Mouse (Mus musculus): ENCODE measurements at regions not wholly inside any gene's neighbourhood (a gene's known extent, or its start where the extent isn't known, plus 50 kb on each side); places are given as distances from the start of the nearest gene placed in this dataset.
"Not testable (repeated sequence)": the region's sequence is repeated elsewhere in the genome, so short reads cannot be mapped to it uniquely, and the experiment has no call there.

DNA sequence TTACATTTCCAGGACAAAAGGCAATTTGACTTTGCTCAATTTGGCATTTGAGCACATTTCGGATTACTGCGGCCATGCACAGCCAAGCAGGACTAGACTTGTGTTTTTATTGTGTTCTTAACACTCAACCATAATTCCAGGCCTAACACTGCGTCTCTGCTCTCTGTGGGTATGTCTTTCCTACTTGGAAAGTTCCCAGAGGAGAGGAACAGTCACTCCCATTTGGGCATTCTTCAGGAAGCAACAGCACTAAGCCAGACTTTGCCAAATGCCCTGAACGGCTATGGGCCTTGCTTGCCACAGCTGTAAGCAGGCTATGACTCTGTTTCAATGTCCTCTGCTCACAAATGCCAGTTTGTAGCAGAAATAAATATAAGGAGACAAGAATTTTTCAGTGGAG lies 56.5 kb upstream of the Pdk3 start:
- DNase-seq, result no peak

DNA sequence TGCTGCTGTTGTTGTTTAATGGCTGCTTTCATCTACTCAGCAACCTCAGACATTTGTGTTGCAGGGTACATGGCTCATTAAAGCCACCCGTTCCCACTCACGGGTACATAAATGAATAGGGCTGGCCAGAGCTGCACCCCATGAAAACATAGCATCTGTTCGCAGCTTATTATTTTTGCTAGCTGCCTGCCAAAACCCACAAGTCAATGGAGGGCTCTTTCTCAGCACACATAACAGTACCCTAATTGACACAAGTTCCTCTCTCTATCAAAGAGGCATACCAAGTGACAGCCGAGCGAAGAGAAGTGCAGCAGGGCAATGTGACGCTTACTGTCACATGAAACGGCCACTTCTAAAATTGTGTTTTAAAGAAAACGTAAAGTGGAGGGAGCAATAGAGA lies 57.0 kb upstream of the Pdk3 start:
- no peak for DNase-seq

DNA sequence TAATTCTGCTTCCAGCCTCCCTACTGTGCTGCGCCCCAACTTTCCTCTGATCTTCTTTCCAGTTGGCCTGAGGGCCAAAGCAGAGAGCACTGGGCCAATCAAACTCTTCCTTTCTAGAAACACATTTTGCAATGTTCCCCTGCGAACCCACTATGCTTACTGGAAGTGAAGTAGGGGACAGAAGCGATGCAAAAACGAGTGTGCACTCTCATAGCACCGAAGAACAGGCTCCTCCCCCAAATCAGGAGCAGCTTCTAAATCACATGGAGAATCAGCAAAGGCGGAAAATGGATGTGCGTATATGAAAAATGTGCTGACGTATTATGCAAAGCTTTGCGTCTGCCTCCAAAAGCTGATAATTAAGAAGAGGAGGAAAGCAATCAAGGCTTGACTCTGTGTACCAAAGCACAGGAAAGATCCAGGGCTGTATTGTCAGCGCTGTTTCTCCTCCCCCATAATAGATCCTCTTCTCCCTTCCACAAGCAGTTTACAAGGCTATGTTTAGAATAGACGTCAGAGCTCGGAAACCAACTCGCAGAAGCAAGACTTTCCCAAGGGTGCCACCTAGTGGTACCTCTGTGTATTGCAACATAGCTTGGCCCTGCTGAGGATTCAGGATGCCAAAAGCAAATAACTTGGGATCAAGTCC lies 57.5 kb upstream of the Pdk3 start:
- DNase-seq, result peak; percentile 76

DNA sequence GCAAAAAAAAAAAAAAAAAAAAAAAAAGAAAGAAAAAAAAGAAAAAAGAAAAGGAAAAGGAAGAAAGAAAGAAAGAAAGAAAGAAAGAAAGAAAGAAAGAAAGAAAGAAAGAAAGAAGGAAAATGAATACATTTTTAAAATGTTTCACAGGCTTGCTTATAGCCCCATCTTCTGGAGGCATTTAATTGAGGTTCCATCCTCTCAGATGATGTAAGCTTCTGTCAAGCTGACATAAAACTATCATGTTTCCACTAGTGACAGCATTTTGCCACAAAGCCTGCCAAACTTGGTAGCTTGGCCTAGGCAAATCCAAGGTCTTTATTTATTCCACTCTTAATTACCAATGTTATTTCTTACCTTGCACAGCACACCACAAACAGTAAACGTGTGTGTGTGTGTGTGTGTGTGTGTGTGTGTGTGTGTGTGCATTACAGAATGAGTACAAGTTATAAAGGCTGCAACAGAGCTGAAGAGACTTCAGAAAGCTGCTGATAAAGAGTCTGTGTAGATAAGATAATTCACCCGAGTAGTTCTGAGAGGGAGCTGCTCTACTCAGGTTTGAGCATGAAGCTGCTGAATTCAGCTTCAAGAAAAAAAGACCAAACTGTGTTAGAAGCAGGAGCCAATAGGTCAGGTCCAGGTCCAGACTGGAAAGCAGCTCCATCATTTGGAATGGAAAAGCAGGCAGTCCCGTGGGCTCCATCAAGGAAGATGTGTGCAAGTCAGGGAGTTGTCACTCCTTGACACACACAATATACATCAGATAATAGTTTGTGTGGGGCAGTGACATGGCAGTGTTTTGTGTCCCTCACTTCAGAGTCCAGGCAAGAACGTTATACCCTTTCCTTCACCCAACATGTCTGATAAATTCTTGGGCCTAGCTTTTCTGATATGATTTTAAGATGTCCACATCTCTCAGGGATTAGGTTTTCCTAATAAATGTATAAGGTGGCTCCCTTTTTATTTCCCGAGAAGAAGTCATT lies 65.1 kb upstream of the Pdk3 start:
- DNase-seq, result no peak

DNA sequence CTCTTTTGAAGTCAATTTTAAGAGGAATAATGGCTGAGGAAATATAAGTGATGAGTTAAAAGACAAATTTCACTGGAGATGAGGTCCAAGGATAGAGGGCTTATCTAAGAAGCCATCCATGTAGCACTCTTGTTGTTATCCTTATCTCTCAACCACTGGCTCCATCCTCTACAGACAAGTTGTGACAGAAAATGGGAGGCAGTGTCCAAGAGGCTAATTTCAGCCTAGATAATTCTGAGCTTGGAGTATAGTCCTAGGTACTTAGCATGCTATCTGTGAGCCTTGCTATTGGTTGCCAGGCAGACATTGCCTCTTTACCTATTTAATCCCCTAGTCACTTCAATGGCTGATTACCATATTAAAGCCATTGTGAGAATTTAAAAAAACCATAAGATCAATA lies 65.2 kb upstream of the AU015836 start:
- DNase-seq, result no peak

DNA sequence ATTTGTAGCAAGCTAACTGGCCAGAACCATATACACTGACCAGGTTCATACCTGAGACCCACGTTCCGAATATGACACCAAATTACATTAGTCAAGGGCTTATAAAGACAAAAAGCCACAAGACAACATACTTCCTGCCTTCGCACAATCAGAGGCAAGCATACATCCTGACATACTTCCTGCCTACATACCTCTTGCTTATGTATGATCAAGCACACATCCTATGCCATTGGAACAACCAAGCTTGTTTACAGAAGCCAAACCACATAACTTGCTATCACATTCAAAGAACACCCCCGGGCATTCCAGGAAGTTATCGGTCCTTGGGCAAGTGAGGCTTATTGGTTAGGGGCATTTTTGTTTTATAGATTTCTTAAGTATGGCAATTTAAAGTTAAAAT lies 62.9 kb upstream of the AU015836 start:
- no peak for DNase-seq

DNA sequence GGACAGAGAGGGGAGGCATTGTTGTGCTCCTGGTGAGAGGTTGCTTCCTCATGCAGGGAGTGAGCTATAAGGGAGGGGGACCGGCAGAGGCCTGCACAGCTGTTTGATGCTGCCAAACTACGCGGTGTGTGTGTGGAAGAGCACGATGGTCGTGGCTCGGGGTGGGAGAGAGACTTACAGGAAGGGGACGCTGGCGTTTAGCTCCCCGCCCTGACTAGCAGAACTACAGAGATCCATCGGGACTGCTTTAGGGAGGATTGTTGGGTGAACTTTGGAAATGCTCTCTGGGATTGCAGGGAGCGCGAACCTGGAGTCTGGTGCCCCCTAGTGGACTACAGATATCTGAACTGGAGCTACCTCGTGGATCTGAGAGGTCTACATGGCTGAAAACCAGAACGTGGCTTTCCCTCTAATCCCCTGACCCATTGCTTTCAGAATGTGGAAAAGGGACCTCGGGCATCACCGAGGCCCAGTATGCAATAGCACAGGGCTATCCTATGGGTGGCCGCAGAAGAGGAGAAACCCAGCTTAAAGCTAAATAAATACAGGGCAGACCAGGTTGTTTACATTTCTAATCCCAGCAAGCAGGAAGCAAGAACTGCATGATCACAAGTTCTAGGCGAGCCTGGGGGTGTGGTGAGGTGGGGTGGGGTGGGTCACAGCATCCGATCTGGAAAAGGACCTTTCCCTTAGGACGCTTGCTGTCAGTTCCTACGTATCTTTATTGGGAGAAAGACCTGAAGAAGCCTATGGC lies 57.2 kb upstream of the AU015836 start:
- peak; percentile 46 for DNase-seq

DNA sequence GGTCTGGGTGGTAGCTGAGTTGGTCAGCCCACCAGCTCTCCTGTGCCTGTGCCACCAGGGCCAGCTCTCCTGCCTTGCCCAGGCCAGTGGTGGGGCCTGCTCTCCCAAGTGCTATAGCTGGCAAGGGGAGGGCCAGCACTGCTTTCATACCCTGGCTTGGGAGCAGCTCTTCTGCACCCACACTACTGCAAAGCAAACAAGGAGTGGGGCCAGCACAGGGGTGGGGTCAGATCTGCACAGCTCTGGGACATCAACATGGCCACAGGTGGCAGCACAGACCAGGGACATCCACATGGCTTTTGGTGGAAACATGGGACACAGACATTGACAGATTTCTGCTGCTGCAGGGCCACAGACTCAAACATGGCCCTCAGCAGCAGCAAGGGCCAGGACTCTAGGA lies 52.9 kb upstream of the AU015836 start:
- DNase-seq, result no peak

DNA sequence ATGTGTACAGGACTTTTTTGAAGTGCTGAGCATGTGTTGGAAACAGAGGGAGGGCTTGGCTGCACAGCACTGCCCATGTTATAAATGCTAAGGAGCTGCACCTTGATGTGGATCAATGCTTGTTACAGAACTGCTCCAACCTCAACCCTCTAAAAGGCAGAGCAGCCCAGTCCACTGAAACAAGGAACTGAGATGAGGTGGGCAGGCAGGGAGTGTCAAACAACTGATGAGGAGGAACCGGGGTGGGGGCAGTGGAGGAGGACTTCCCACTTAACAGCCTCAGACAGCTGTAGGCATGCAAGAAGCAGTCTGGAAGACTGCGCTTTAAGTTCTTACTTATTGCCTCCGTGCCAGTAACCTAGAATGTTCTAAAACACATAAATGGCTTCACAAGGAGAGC lies 51.1 kb upstream of the AU015836 start:
- DNase-seq, result not testable (repeated sequence)

All from adrenal gland, adult 2 months (tissue).